Mouse (Mus musculus) telencephalon, adult 2 months (tissue): Measurements from ENCODE around the gene Slc9a1.

Experiments
- DNase-seq: peaks from one replicate; pipeline ENCODE4 v3.0.0-alpha.2; 2011; ENCODE audit warnings: low read depth, low spot score

The Slc9a1 gene

DNA sequence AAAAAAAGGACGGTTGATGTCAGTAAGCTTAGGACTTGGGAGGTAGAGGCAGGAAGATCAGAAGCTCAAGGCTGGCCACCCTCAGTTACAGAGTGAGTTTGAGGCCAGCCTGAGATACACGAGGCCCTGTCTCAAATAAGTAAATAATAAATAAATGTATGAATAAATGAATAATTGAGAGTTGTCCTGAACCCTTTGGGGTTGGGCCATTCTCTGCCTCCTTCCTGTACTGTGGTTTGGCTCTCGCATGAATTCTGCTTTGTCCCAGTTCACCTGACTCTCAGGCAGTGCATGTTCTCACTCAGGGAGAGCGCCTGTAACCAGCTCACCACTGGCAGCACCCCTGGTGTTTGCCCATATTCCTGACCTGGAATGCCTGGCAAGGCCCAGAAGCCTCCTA is 4.5 kb downstream of the Slc9a1 start:
- no peak for DNase-seq

DNA sequence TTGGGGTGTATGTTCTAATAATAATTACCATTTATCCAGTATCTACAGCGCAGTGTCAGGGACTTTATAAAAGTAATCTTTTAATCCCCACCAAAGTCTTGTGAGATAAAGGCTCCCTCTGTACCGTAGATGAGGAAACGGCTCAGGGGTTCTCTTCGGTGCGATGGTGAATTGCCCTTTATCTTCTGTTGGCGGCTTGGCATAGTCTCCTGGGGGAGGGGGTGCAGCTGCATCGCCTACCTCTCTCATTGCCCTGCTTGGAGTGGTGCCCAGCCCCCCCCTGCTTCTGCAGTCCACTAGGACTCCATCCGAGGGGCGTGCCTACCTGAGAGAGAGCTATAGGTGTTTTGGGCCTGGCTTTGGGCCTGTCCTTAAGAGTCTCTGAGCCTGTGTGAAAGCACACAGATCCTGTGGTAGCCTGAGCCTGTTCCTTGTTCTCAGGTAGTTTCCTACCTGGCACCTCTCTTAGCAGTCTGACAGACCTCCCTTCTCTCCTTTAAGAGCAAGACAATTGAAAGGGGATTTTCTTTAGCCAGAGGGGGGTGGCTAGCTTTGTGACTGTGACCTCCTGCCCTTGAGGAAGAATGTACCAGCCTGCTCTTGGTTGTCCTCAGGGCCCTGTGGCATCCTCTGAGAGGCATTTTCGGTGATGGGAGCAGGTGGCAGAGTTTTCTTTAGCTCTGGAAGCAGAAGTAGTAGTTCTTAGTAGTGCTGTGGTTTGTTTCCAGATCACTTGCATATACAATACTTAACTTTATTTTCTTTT is 6.5 kb downstream of the Slc9a1 start:
- DNase-seq = no peak

DNA sequence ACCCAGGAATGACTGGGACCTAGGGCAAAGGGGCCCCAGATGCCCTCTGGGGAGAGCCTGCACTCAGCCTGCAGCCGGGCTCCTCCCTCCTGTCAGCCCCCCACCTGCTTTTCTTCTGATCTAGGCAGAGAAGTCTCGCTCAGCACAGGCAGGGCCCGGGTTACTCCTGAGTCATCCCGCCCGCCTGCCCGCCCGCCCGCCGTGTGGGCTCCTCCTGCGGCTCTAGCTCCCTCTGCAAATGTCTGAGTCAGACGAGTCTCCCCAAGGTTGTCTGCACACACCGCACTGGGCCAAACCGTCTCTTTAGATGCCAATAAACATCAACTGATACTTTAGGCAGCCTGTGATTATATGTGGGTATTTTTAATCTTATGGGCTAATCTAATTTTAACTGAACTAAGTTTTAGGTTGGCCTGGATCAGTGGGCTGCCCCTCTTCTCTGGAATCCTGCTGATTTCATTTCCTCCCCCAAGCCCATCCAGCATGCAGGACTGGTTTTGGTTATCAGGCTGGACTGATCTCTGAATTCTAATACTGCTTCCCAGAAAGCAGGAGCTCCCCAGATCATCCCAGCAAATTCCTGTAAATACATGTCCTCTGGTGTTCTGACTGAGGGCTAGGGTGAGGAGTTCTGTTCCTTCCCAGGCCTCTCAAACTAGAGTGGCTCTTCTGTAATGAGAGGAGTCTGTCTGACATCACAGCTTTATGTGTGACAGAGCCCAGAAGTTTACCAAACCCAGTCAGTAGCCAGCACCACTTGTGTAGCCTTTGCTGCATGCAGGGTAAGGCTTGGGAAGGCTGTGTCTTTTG is 8.9 kb downstream of the Slc9a1 start:
- peak; percentile 72 for DNase-seq

DNA sequence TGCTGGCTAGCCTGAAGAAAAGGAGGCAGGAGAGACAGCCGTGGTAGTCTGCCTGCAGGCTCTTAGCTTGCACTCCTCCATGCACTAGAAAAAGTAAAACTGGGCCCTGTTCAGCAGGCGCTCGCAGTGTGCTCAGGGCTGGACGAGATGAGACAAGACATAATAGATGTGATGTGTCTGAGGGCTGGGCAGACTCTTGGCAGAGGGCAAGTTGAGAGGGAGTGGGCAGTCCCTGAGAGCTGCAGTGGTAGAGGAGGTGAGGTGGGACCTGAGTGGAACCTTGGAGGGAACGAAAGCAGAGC is 9.5 kb downstream of the Slc9a1 start:
- no peak for DNase-seq

DNA sequence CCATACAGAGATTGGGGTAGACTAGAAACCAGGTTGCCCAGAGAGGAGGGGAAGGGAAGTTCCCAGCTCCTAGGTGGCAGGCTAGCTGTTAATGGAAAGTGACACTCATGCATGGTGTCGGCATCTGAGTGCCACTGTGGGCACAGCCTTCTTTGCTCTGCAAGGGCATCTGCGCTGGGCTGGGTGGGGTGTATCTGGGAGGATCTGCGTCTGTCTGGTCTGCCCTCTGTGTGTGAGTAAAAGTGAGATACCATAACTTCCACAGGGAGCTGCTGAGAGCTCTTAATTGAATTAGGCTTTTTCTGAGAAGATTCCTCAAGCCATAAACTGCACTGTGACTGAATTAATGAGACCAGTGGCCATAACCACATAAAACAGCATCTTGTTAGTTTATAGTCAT is 10.4 kb downstream of the Slc9a1 start:
- no peak for DNase-seq

DNA sequence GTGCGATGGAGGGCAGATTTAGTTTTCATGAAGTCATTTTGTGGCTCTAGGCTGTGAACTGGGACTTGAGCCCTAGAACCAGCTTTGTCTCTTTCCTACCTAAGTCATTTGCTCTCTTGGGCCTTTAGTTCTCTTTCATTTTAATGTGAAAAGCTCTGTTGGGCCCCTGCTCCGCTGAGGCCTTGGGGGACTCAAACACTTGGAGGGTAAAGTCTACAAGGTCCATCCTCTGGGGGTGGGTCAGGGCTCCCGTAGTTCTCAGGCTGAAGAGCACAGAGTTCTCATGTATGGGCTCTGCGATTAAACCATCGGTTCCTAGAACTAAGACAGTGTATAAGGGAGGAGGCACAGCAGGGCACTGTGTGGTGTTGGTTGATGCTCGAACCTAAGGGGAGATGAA is 11.0 kb downstream of the Slc9a1 start:
- DNase-seq = no peak

DNA sequence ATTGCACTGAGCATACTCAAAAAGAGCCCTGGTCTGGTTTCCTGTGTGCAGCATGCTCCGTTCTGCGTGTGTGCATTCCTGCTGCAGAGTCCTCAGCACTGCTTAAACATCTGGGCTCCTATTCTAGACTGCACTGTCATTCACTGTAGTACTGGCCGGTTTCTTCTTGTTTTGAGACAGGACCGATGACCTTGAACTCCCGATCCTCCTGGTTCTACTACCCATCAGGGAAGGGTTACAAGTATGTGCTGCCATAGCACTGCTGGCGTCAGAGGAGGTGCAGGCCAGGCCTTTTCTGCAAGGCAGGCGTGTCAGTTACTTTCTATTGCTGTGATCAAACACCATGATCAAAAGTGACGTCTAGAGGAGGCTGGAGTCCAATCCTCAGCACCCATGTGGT is 11.6 kb downstream of the Slc9a1 start:
- DNase-seq = no peak

DNA sequence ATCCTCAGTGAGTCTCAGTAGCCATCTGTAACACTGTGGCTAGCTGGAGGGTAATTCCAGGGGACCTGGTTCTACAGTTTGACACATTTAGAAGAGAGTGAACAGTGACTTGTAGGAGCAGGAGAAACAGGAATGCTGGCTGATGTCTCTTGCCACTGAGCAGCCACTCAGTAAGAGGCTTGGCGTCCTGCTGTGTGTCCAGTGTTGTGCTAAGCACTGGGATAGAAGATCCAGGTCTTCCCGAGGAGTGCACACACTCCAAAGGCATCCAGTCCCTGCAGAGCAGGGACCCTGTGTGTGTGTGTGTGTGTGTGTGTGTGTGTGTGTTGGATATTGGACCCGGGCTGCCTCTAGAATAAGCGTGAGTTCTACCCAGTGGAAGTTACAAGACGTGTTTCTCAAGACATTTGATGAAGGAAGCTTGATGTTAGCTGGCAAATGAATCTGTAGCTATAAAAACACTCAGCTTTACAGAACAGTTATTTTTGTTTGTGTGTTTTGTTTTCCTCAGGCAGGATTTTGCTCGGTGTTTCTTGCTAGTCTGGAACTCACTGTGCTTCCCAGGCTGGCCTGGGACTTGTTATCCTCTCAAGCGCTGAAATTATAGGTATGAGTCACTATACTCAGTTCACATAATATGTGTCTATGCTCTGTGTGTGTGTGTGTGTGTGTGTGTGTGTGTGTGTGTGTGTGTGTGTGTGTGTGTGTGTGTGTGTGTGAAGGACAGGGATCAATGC is 16.7 kb downstream of the Slc9a1 start:
- no peak for DNase-seq

DNA sequence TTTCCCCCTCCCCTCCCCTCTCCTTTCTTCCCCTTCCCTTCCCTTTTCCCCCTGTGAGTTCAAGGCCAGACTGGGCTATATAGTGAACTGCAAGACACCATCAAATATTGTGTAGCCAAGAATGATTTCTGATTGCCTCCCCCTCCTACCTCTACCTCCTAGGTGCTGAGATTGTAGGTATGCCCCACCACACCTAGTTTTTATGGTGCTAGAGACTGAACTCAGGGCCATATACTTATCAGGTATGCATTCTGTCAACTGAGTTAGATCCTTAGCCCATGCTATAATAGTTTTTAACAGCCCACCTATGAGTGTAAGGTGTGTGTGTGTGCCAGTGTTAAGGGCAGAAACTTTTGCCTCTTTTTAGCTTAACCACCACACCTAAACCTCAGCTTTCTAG is 17.5 kb downstream of the Slc9a1 start:
- DNase-seq = no peak

DNA sequence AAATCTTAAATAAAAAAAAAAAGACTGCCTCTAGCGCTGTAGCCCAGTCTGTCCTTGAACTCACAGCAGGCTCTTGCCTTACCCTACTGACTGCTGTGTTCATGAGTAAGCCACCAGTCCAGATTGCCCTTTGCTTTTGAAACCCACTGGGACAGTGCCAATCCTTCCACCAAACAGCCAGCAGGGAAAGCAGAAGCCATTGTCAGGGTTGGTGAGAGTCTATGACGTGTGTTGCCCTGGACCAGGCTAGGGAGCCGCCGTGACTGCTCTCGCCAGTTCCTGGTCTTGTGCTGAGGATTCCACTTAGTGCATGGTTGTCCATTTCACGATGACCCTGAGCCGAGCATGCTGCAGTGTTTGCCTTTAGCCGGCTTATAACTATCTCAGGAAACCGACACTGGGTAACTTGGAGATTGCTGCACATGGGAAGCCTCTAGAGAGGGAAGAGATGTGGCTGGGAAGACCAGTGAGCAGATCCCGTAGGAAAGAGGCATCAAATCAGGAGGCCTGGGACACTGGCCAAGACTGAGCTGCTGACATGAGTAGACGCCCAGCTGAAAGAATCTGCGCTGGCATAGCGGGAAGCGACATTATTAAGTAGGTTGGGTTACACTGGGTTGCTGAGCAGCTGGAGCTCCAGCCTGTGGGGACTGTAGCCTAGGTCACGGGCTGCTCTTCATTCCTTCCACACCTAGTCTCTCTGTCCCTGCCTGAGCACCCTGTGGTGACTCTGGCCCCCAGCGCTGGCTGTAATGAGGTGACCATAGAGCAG is 19.5 kb downstream of the Slc9a1 start:
- DNase-seq = no peak

DNA sequence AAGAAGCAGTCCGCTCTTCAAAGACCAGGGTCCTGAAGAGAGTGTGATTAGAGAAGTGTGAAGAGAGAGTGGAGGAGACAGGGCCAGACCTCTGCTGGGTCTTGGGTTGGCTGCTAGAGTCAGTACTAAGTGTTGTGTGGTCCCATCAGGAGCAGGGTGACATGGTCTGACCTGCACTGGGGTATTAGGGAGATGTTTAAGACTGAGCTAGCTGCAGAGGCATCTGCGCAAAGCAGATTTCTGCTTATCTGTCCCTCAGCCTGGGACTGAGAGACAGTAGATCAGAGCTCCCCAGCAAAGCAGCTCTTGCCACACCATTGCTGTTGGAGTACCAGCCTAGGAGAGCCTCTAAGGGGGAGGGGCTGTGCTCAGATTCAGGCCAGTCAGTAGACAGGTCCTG is 20.5 kb downstream of the Slc9a1 start:
- no peak for DNase-seq

DNA sequence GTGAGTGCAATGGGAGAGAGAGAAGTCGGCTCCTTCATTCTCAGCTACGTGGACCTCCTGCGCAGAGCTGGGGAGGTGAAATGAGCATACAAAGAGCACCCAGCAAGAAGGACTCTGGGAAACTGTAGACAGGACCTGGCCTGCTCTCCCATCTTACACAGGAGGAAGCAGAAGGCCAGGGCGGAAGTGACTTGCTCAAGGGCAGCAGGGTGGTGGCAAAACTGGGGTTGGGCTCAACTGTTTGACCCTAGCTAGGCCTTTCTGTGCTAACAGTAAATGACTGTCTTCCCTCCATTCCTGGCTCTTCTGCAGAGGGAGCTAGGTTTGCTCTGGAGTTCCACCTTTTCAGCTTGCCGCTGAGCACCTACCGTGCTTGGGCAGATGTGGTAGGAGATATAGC is 21.1 kb downstream of the Slc9a1 start:
- DNase-seq = no peak

DNA sequence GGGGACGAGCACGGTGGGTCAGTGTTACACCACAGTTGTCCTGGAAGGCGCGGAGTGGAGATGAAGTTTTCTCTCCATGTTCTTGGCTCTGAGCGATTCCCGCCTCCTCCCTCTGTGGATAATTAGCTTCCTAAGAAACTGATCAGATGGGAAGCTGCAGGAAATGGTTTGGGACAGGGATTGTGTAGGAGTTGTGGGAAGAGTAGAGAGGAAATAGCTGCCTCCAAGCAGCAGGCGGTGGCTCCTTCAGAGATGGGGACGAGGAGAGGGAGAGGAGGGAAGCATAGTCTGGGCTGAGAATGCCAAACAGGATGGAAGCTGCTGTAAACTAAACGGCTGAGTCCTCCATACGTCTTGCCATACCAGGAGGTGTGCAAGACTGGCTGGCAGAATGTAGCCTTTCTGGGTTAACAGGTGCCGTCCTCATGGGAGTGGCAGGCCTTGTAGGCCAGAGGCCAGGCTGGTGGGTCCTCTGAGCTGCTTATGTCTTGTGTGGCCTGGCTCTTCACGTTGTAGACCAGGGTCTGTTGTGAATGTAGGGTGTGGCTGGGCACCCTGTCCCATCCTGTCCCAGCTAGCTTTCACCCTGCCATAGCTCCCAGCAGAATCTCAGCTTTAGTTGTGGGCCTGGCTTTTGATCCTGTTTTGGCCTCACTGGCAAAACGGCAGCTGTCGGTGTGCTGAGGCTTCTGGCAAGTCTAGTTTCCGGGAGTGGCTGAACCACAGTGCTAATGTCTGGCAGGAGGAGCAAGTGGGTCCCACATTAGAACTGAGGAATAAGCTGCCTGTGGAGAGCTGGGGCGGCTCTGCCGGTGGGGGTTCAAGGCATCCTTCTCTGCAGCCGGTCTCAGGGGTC is 21.9 kb downstream of the Slc9a1 start:
- DNase-seq = peak; percentile 91

DNA sequence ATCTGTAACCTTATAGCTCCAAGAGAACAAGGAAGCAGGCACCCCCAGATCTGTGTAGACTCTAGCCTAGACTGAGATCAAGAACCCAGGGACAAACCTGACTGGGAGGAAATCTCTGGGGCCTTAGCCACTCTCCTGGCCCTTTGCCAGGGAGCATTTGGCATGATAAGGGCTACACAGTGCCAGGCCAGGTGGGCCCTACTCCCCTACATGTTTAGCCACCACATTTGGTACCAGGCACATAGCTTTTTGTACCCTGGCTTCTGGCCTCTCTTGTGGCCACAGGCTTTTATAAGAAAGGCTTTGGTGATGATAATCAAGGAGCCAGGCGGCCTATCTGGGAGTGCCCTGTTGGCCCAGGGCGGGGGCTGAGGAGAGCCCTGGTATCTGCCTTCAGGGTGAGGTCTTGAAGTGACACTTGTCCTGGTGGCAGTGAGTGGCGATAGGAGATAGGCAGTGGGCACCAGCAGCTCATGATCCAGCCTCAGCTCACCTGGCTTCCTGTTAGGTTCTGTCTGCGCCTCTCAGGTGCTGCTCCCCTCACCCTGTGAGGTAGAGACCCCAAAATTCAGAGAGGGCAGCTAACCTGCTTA is 25.6 kb downstream of the Slc9a1 start:
- no peak for DNase-seq

DNA sequence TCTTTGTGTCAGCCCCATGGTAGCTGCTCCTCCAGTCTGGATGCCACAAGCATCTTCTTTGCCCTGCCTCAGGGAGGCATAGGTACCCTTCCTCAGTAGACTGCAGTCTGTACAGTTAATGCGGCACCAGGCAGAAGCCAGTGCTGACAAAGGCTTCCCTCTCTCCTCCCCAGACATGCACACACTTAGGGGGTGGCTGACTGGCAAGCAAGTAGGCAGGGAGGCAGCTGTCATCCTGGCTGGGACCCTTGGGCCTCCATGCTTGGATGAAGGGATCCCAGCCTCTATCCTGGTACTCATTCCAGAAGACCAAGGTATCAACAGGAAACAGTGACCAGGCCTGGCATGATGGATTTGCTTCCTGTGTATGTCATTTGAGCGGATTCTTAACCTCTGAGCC is 26.6 kb downstream of the Slc9a1 start:
- no peak for DNase-seq

DNA sequence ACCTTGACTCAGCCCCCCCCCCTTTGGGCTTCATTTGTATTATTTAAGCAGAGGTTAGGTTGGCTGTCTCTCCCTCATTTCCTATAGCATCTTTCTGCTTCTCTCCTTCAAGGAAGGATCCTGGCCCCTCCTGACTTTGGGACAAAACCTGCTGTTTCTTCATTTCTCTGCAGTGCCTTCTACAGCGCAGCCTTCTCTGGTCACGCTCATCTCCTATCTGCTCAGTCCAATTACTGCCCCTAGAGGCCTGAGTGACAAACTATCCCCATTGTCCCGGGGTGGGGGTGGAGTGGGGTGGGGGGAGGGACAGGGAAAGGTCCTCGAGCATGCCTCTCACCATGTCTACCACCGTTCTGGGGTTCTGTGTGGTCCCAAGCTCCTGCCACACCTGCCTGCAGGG is 27.8 kb downstream of the Slc9a1 start:
- no peak for DNase-seq

DNA sequence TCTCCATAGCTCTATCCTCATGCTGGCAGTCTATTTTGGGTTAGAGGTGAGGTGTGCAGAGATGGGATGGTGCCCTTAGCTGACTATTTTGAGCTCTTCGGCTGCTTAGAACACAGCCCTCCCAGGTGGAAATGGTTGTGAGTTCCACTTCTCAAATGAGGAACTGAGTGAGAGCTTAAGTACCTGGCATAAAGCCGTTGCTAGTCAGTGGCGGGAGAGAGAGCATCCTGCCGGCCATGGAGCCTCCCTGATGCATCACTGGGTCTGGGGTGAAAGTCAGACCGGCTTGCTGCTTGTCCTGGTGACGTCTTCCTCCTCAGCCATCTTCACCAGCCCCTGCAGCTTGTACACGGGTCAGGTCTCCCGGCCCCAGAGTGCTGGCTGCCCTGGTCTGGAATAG is 28.5 kb downstream of the Slc9a1 start:
- DNase-seq = no peak

DNA sequence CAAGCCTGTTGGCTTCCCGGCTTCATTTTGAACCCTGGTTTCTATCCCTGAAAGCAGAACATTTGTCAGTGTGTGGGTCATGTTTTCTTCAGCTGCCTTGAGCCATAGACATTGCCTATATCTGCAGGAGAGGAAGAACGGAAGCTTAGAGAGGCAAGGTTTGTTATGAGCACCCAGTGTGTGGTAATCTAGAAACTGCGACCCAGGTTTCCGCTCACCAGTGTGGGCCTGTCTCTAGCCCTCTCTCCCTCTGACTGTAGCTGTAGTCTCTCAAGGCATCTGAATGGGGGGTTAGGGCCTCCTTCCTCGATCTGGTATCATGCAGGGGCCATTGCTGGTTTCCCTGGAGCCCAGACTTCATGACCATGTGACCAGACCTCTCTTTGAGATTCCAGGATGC is 29.1 kb downstream of the Slc9a1 start:
- DNase-seq = no peak

DNA sequence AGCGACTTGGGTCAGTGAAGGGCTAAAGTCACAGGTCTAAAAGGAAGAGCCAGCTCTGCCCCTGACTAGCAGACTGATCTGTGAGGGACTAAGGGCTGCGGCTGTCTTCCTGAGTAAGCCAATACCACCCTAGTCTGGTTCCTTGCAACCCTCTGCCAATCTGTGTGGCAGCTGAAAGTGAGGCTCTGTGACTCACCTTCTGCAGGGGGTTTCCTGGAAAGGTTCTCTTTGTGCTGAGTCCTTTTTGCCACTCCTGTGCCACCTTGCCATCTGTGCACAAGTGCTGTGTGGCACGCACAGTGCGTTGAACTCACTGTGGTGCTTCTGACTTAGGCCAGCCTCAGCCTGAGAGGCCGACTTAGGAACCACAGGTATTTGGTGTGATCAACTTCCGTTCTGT is 30.0 kb downstream of the Slc9a1 start:
- no peak for DNase-seq

DNA sequence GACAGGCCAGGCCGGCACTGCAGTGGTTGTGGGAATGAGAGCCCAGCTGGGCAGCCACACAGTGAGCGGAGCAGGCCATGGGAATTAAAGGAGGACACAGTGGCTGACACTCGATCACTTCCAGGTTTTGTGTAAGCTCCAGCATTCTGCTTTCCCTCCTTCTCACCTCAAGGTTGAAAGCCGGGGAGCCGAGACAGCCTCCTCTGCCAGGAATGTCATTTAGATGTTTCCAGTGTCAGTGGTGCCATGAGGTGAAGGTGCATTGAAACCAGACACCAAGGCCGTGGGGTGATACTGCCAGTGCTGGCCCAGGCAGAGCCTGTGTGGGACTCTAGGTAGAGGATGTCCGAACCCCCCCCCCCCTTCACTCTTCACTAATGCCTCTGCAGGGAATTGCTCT is 30.6 kb downstream of the Slc9a1 start:
- DNase-seq = no peak

DNA sequence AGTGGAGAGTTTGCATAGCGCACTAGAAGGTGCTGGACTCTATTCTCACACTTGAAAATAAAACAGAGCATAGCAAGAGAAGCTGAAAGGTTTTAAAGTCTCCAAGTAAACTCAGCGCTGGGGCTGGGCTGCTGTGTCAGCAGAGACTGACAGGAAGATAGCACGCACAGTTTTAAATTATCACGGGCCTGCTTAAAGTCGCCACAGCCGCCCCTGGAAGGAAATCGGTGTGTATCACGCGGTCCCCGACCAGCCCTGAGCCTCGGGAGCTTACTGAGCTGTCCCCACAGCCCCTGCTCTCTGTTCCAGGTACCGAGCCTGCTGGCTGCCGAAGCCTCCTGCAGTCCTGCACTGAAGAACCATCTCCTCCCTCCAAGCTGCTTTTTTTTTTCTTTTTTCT is 32.5 kb downstream of the Slc9a1 start:
- DNase-seq = no peak
